10 mouse cellular contexts compared by ENCODE assay signal in the genomic region with DNA sequence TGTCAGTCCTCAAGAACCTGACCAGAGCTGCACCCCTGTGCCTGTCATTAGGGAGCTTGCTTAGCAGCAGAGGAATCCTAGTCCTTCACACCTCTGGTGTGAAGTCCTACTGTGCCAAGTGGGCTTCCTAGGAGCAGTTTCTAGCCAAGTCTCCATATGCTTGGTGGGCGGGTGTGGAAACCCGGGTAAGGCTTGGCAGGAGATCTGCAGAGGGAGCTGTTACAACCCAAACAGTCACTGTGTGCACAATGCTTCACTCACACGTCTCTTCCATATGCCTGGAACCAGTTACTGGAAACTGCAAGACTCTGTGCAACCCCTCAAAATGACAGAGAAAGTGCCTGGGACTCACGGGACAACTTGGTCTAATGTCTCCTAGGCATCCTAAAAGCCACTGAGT. TPM values are rescaled to one million over a fixed set of nuclear protein-coding genes. Genes with fewer than 3 reads are reported as not detected.
DNase-seq lines count a peak whose midpoint lies in the region; ATAC-seq lines count a peak whose summit lies in the region.
"Had no signal": no experiment of that assay in that cellular context is flagged by ENCODE, and none has a peak within 500 bp of the region (broad histone marks: within the 10 kb centered on the region; RNA-seq: fewer than 3 reads in every experiment).

No protein-coding gene starts in this region.

- H3K27me3 ChIP-seq in forebrain, embryonic 16.5 days (replicated peaks; ENCODE audit: control insufficient read depth, insufficient read depth, low read length) = no peaks in the 10 kb centered on the region
- no peaks in the 10 kb centered on the region for H3K27me3 ChIP-seq in liver, embryonic 15.5 days
- no peaks in the 10 kb centered on the region for H3K27me3 ChIP-seq in hindbrain, embryonic 13.5 days
- H3K27me3 ChIP-seq: hindbrain, embryonic 12.5 days had no signal

- peak overlapping the region; percentile 50 for H3K27ac ChIP-seq in forebrain, embryonic 16.5 days (ENCODE audit: low read length)
- H3K27ac ChIP-seq in liver, embryonic 15.5 days (replicated peaks) = peak overlapping the region; percentile 92
- H3K27ac ChIP-seq in hindbrain, embryonic 13.5 days = no peak overlapping the region
- H3K27ac ChIP-seq: hindbrain, embryonic 12.5 days had no signal

- H3K9me3 ChIP-seq in forebrain, embryonic 16.5 days (ENCODE audit: control insufficient read depth, low read length) = no peaks in the 10 kb centered on the region
- no peaks in the 10 kb centered on the region for H3K9me3 ChIP-seq in liver, embryonic 15.5 days (replicated peaks)
- no peaks in the 10 kb centered on the region for H3K9me3 ChIP-seq in hindbrain, embryonic 13.5 days
- H3K9me3 ChIP-seq: hindbrain, embryonic 12.5 days had no signal

- no peak overlapping the region for H3K9ac ChIP-seq in forebrain, embryonic 16.5 days (replicated peaks; ENCODE audit: low read depth, low read length)
- 0 out of 2 replicates have a peak overlapping the region, but pooled peaks have one; percentile 39 for H3K9ac ChIP-seq in liver, embryonic 15.5 days
- H3K9ac ChIP-seq in hindbrain, embryonic 13.5 days = no peak overlapping the region
- H3K9ac ChIP-seq: hindbrain, embryonic 12.5 days; lung, embryonic 14.5 days had no signal

- no peaks in the 10 kb centered on the region for H3K36me3 ChIP-seq in forebrain, embryonic 16.5 days (ENCODE audit: control insufficient read depth, insufficient read depth)
- no peaks in the 10 kb centered on the region for H3K36me3 ChIP-seq in liver, embryonic 15.5 days (replicated peaks)
- no peaks in the 10 kb centered on the region for H3K36me3 ChIP-seq in hindbrain, embryonic 13.5 days
- H3K36me3 ChIP-seq: hindbrain, embryonic 12.5 days had no signal

- H3K4me3 ChIP-seq in forebrain, embryonic 16.5 days (replicated peaks; ENCODE audit: low read length) = no peak overlapping the region
- H3K4me3 ChIP-seq in liver, embryonic 15.5 days (replicated peaks) = no peak overlapping the region
- H3K4me3 ChIP-seq in hindbrain, embryonic 13.5 days = no peak overlapping the region
- H3K4me3 ChIP-seq: hindbrain, embryonic 12.5 days had no signal

- peak; percentile 97 for ATAC-seq in forebrain, embryonic 16.5 days
- no peak for ATAC-seq in liver, embryonic 15.5 days (ENCODE audit: insufficient read depth)
- no peak for ATAC-seq in hindbrain, embryonic 13.5 days (ENCODE audit: low FRiP score)

- peaks cover 17% of the 10 kb centered on the region for H3K4me1 ChIP-seq in forebrain, embryonic 16.5 days (replicated peaks; ENCODE audit: control insufficient read depth, insufficient read depth, low read length)
- peaks cover 81% of the 10 kb centered on the region for H3K4me1 ChIP-seq in liver, embryonic 15.5 days (replicated peaks)
- no peaks in the 10 kb centered on the region for H3K4me1 ChIP-seq in hindbrain, embryonic 13.5 days (replicated peaks)
- H3K4me1 ChIP-seq: hindbrain, embryonic 12.5 days had no signal

- 37% methylated on average over 4 of the region's 4 CpGs for WGBS in forebrain, embryonic 16.5 days
- WGBS in liver, embryonic 15.5 days (ENCODE audit: insufficient replicate concordance) = 47% methylated on average over 4 of the region's 4 CpGs
- WGBS in hindbrain, embryonic 13.5 days = 74% methylated on average over 4 of the region's 4 CpGs

- DNase-seq in cerebellum, postnatal 36 days = peak; percentile 21 to 26
- DNase-seq in cerebellum, adult 9-10 months = no peak
- peak; percentile 57 to 83 for DNase-seq in layer of hippocampus, postnatal 14 days (ENCODE audit: low spot score in 2 of 2)
- DNase-seq in adrenal gland, postnatal 36 days = no peak
- DNase-seq in spleen, postnatal 4 days (ENCODE audit: low spot score in 2 of 2) = no peak
- DNase-seq: lung, embryonic 14.5 days had no signal

- H3K4me2 ChIP-seq in forebrain, embryonic 16.5 days (ENCODE audit: low read length) = 0 out of 2 replicates have a peak overlapping the region, but pooled peaks have one; percentile 7
- no peak overlapping the region for H3K4me2 ChIP-seq in liver, embryonic 15.5 days
- H3K4me2 ChIP-seq in hindbrain, embryonic 13.5 days = no peak overlapping the region
- H3K4me2 ChIP-seq: hindbrain, embryonic 12.5 days; lung, embryonic 14.5 days had no signal

RNA-seq across cellular contexts. Expression of gene Slc20a1, which starts 33.5 kb away (rescaled TPM):
- polyA plus RNA-seq in forebrain, embryonic 16.5 days (2015; fragmentation: Nextera tagmentation; extraction: Ambion mirVana) = 58.3 and 60.4 TPM in 2 replicates
- total RNA-seq in layer of hippocampus, postnatal 14 days (2021) = 100 to 1,000 TPM; 110 to 130 TPM
- polyA plus RNA-seq in liver, embryonic 15.5 days (2015; fragmentation: Nextera tagmentation; extraction: Ambion mirVana) = 42.8 and 48.3 TPM in 2 replicates
- 10 to 100 TPM; 16.1 to 20.3 TPM for total RNA-seq in adrenal gland, postnatal 36 days (2021)
- 47.2 and 48.2 TPM in 2 replicates for polyA plus RNA-seq in hindbrain, embryonic 13.5 days (2015; fragmentation: Nextera tagmentation; extraction: Ambion mirVana)

Comparison
In these comparisons a context has a peak if more than half of its experiments do, and no peak if none do; other contexts are left out.
1. DNase-seq: peak in cerebellum, postnatal 36 days (2 of 2) and layer of hippocampus, postnatal 14 days (2 of 2); none in cerebellum, adult 9-10 months (single experiment), adrenal gland, postnatal 36 days (0 of 2) and spleen, postnatal 4 days (0 of 2).